Mouse (Mus musculus): ENCODE results near the gene Pgd. TPM values are rescaled to one million over a fixed set of nuclear protein-coding genes. Genes with fewer than 3 reads are reported as not detected.
"Not testable (repeated sequence)": the region's sequence is repeated elsewhere in the genome, so short reads cannot be mapped to it uniquely, and the experiment has no call there.

The Pgd gene
- polyA plus RNA-seq, 1 experiment from 2014 or later, result 76.5 TPM

- Histone ChIP-seq H3K9ac (ENCODE audit: low read length) (no peak overlapping the region), H3K4me1 (replicated peaks; ENCODE audit: control insufficient read depth, insufficient read depth, low read length) (peaks cover 8% of the 10 kb centered on the region; the same call in 1 of the 2 replicates), H3K27me3 (replicated peaks; ENCODE audit: control insufficient read depth, insufficient read depth, low read length) (no peaks in the 10 kb centered on the region), H3K4me3 (ENCODE audit: low read depth, low read length) (no peak overlapping the region), H3K36me3 (ENCODE audit: control insufficient read depth, insufficient read depth, low read length) (peaks cover 14% of the 10 kb centered on the region), H3K27ac (ENCODE audit: low read depth) (no peak overlapping the region), H3K4me2 (ENCODE audit: low read length) (no peak overlapping the region), H3K9me3 (ENCODE audit: control insufficient read depth, low read length) (no peaks in the 10 kb centered on the region)
- ATAC-seq (replicated peaks; ENCODE audit: low FRiP score, low TSS enrichment, low read depth) (no peak), DNase-seq (ENCODE audit: low spot score) (no peak)
- 45% methylated on average over 6 of the region's 6 CpGs for WGBS
Measured at GRCm38 (mm10) chr4:149126115-149126509, 40.5 kb downstream of the Pgd start.

- no peak for ATAC-seq (replicated peaks; ENCODE audit: low FRiP score, low TSS enrichment, low read depth)
- no peak for DNase-seq (ENCODE audit: low spot score)
- no peaks in the 10 kb centered on the region for H3K9me3 ChIP-seq (ENCODE audit: control insufficient read depth, low read length)
- H3K9ac ChIP-seq (ENCODE audit: low read length), result no peak overlapping the region
- 68% methylated on average over 11 of the region's 11 CpGs for WGBS
- no peak overlapping the region for H3K27ac ChIP-seq (ENCODE audit: low read depth)
- H3K27me3 ChIP-seq (replicated peaks; ENCODE audit: control insufficient read depth, insufficient read depth, low read length), result no peaks in the 10 kb centered on the region
- H3K4me3 ChIP-seq (ENCODE audit: low read depth, low read length), result no peak overlapping the region
- H3K36me3 ChIP-seq (ENCODE audit: control insufficient read depth, insufficient read depth, low read length), result peaks cover 10% of the 10 kb centered on the region
- no peak overlapping the region for H3K4me2 ChIP-seq (ENCODE audit: low read length)
- peaks cover 8% of the 10 kb centered on the region; the same call in 1 of the 2 replicates for H3K4me1 ChIP-seq (replicated peaks; ENCODE audit: control insufficient read depth, insufficient read depth, low read length)
Measured at GRCm38 (mm10) chr4:149125341-149126114, 41.0 kb downstream of the Pgd start.

GRCm38 (mm10) chr4:149123432-149123831, 43.1 kb downstream of the Pgd start:
- ATAC-seq (replicated peaks; ENCODE audit: low FRiP score, low TSS enrichment, low read depth) (0 out of 2 replicates have a peak, but pooled peaks have one; percentile 21), DNase-seq (ENCODE audit: low spot score) (no peak)
- no peak overlapping the region for H3K27ac ChIP-seq (ENCODE audit: low read depth)
- 61% methylated on average over 5 of the region's 5 CpGs for WGBS
- H3K9me3 ChIP-seq (ENCODE audit: control insufficient read depth, low read length), result no peaks in the 10 kb centered on the region
- H3K4me1 ChIP-seq (replicated peaks; ENCODE audit: control insufficient read depth, insufficient read depth, low read length), result peaks cover 8% of the 10 kb centered on the region; the same call in 1 of the 2 replicates
- H3K27me3 ChIP-seq (replicated peaks; ENCODE audit: control insufficient read depth, insufficient read depth, low read length), result no peaks in the 10 kb centered on the region
- H3K4me2 ChIP-seq (ENCODE audit: low read length), result no peak overlapping the region
- no peak overlapping the region for H3K4me3 ChIP-seq (ENCODE audit: low read depth, low read length)
- H3K36me3 ChIP-seq (ENCODE audit: control insufficient read depth, insufficient read depth, low read length), result no peaks in the 10 kb centered on the region
- H3K9ac ChIP-seq (ENCODE audit: low read length), result no peak overlapping the region

GRCm38 (mm10) chr4:149119978-149120562, 46.5 kb downstream of the Pgd start:
- not testable (repeated sequence) for H3K4me3 ChIP-seq (ENCODE audit: low read depth, low read length); H3K27ac ChIP-seq (ENCODE audit: low read depth); H3K9me3 ChIP-seq (ENCODE audit: control insufficient read depth, low read length); H3K27me3 ChIP-seq (replicated peaks; ENCODE audit: control insufficient read depth, insufficient read depth, low read length); ATAC-seq (replicated peaks; ENCODE audit: low FRiP score, low TSS enrichment, low read depth); H3K4me2 ChIP-seq (ENCODE audit: low read length); H3K9ac ChIP-seq (ENCODE audit: low read length); DNase-seq (ENCODE audit: low spot score); H3K4me1 ChIP-seq (replicated peaks; ENCODE audit: control insufficient read depth, insufficient read depth, low read length)
- H3K36me3 ChIP-seq (ENCODE audit: control insufficient read depth, insufficient read depth, low read length), result peaks cover 10% of the 10 kb centered on the region; the same call in 1 of the 2 replicates
- WGBS, result 85% methylated on average over 12 of the region's 12 CpGs

GRCm38 (mm10) chr4:149103875-149104561, 62.6 kb downstream of the Pgd start, which contains the start of gene Dffa:
Dffa (plus strand) TSS chr4:149104146.
- H3K27me3 ChIP-seq (replicated peaks; ENCODE audit: control insufficient read depth, insufficient read depth, low read length), result no peaks in the 10 kb centered on the region
- DNase-seq (ENCODE audit: low spot score), result peak; percentile 96
- no peaks in the 10 kb centered on the region for H3K9me3 ChIP-seq (ENCODE audit: control insufficient read depth, low read length)
- WGBS, result 1% methylated on average over 35 of the region's 35 CpGs
- peak within 1 kb of the TSS; percentile 97 for H3K4me2 ChIP-seq (ENCODE audit: low read length)
- no peak within 1 kb of the TSS for H3K27ac ChIP-seq (ENCODE audit: low read depth)
- H3K9ac ChIP-seq (ENCODE audit: low read length), result peak within 1 kb of the TSS; percentile 73
- ATAC-seq (replicated peaks; ENCODE audit: low FRiP score, low TSS enrichment, low read depth), result peak; percentile 76
- peaks cover 8% of the 10 kb centered on the region; the same call in 1 of the 2 replicates for H3K4me1 ChIP-seq (replicated peaks; ENCODE audit: control insufficient read depth, insufficient read depth, low read length)
- H3K36me3 ChIP-seq (ENCODE audit: control insufficient read depth, insufficient read depth, low read length), result peaks cover 20% of the 10 kb centered on the region
- H3K4me3 ChIP-seq (ENCODE audit: low read depth, low read length), result peak within 1 kb of the TSS; percentile 72

GRCm38 (mm10) chr4:149101456-149101855, 65.1 kb downstream of the Pgd start:
- Histone ChIP-seq H3K27ac (ENCODE audit: low read depth) (no peak overlapping the region), H3K27me3 (replicated peaks; ENCODE audit: control insufficient read depth, insufficient read depth, low read length) (no peaks in the 10 kb centered on the region), H3K4me1 (replicated peaks; ENCODE audit: control insufficient read depth, insufficient read depth, low read length) (peaks cover 20% of the 10 kb centered on the region), H3K4me3 (ENCODE audit: low read depth, low read length) (no peak overlapping the region), H3K9ac (ENCODE audit: low read length) (no peak overlapping the region), H3K4me2 (ENCODE audit: low read length) (no peak overlapping the region), H3K9me3 (ENCODE audit: control insufficient read depth, low read length) (no peaks in the 10 kb centered on the region), H3K36me3 (ENCODE audit: control insufficient read depth, insufficient read depth, low read length) (peaks cover 4% of the 10 kb centered on the region; the same call in 1 of the 2 replicates)
- ATAC-seq (replicated peaks; ENCODE audit: low FRiP score, low TSS enrichment, low read depth), result no peak
- WGBS, result 83% methylated on average over 3 of the region's 3 CpGs
- DNase-seq (ENCODE audit: low spot score), result no peak

GRCm38 (mm10) chr4:149100449-149100848, 66.1 kb downstream of the Pgd start:
- not testable (repeated sequence) for H3K36me3 ChIP-seq (ENCODE audit: control insufficient read depth, insufficient read depth, low read length); H3K4me3 ChIP-seq (ENCODE audit: low read depth, low read length); H3K27ac ChIP-seq (ENCODE audit: low read depth); H3K27me3 ChIP-seq (replicated peaks; ENCODE audit: control insufficient read depth, insufficient read depth, low read length); H3K4me2 ChIP-seq (ENCODE audit: low read length); H3K9ac ChIP-seq (ENCODE audit: low read length); H3K9me3 ChIP-seq (ENCODE audit: control insufficient read depth, low read length); DNase-seq (ENCODE audit: low spot score); ATAC-seq (replicated peaks; ENCODE audit: low FRiP score, low TSS enrichment, low read depth)
- H3K4me1 ChIP-seq (replicated peaks; ENCODE audit: control insufficient read depth, insufficient read depth, low read length), result peaks cover 20% of the 10 kb centered on the region
- WGBS, result 88% methylated on average over 12 of the region's 12 CpGs
